Comparison of ENCODE assay signal across 9 mouse cellular contexts in genomic region chr10:27652694-27653335, GRCm38 (mm10). TPM values are rescaled to one million over a fixed set of nuclear protein-coding genes. Genes with fewer than 3 reads are reported as not detected.
A peak's percentile ranks its signal among the peaks of the same experiment; 100 is the strongest.
DNase-seq lines count a peak whose midpoint lies in the region; ATAC-seq lines count a peak whose summit lies in the region.
"Had no signal": no experiment of that assay in that cellular context is flagged by ENCODE, and none has a peak within 500 bp of the region (broad histone marks: within the 10 kb centered on the region; RNA-seq: fewer than 3 reads in every experiment).

No protein-coding gene starts in this region.

- ATAC-seq in kidney, embryonic 15.5 days (replicated peaks; ENCODE audit: low FRiP score), result peak; percentile 95
- ATAC-seq in embryonic facial prominence, embryonic 14.5 days (ENCODE audit: low read depth), result peak; percentile 85
- ATAC-seq in intestine, embryonic 16.5 days, result peak; percentile 68; the same call in 1 of the 2 replicates
- no peak for ATAC-seq in megakaryocyte, adult 5-6 weeks (ENCODE audit: poor library complexity, severe bottlenecking)

- H3K27me3 ChIP-seq in kidney, embryonic 15.5 days, result no peaks in the 10 kb centered on the region
- no peaks in the 10 kb centered on the region for H3K27me3 ChIP-seq in embryonic facial prominence, embryonic 14.5 days (replicated peaks; ENCODE audit: control insufficient read depth, insufficient read depth, low read length)
- no peaks in the 10 kb centered on the region for H3K27me3 ChIP-seq in intestine, embryonic 16.5 days (replicated peaks; ENCODE audit: control insufficient read depth, insufficient read depth, low read length)

- no peaks in the 10 kb centered on the region for H3K9me3 ChIP-seq in kidney, embryonic 15.5 days (replicated peaks)
- H3K9me3 ChIP-seq in embryonic facial prominence, embryonic 14.5 days (ENCODE audit: control insufficient read depth, low read length), result no peaks in the 10 kb centered on the region
- H3K9me3 ChIP-seq in intestine, embryonic 16.5 days (ENCODE audit: control insufficient read depth, low read length), result no peaks in the 10 kb centered on the region

- no peak overlapping the region for H3K4me2 ChIP-seq in kidney, embryonic 15.5 days
- peak overlapping the region; percentile 5; the same call in 1 of the 2 replicates for H3K4me2 ChIP-seq in embryonic facial prominence, embryonic 14.5 days (ENCODE audit: low read depth, low read length)
- H3K4me2 ChIP-seq in intestine, embryonic 16.5 days (ENCODE audit: low read depth, low read length), result no peak overlapping the region

- 52% methylated on average over 8 of the region's 8 CpGs for WGBS in kidney, embryonic 15.5 days
- 28% methylated on average over 8 of the region's 8 CpGs for WGBS in embryonic facial prominence, embryonic 14.5 days
- WGBS in intestine, embryonic 16.5 days, result 62% methylated on average over 8 of the region's 8 CpGs

- H3K4me1 ChIP-seq in kidney, embryonic 15.5 days, result 0 out of 2 replicates have a peak, but pooled peaks cover 3% of the 10 kb centered on the region
- no peaks in the 10 kb centered on the region for H3K4me1 ChIP-seq in embryonic facial prominence, embryonic 14.5 days (ENCODE audit: control insufficient read depth, insufficient read depth, low read length)
- 0 out of 2 replicates have a peak, but pooled peaks cover 3% of the 10 kb centered on the region for H3K4me1 ChIP-seq in intestine, embryonic 16.5 days (ENCODE audit: control insufficient read depth, insufficient read depth, low read length)

- no peak overlapping the region for H3K27ac ChIP-seq in kidney, embryonic 15.5 days
- no peak overlapping the region for H3K27ac ChIP-seq in embryonic facial prominence, embryonic 14.5 days (replicated peaks; ENCODE audit: low read depth, low read length)
- no peak overlapping the region for H3K27ac ChIP-seq in intestine, embryonic 16.5 days (ENCODE audit: low read length)

- no peak for DNase-seq in kidney, adult 18-20 months
- DNase-seq in ZHBTc4 (ENCODE audit: low read depth, low spot score), result peak; percentile 13
- DNase-seq in embryonic facial prominence, embryonic 14.5 days (ENCODE audit: low spot score), result peak; percentile 77
- no peak for DNase-seq in left cerebral cortex, adult 9 months (ENCODE audit: low spot score in 2 of 2)
- DNase-seq in thymus, postnatal 14 days, result no peak

- no peak overlapping the region for H3K9ac ChIP-seq in kidney, embryonic 15.5 days
- H3K9ac ChIP-seq in embryonic facial prominence, embryonic 14.5 days (ENCODE audit: low read depth, low read length), result no peak overlapping the region
- H3K9ac ChIP-seq in intestine, embryonic 16.5 days (ENCODE audit: low read depth, low read length), result no peak overlapping the region

- H3K36me3 ChIP-seq in kidney, embryonic 15.5 days, result no peaks in the 10 kb centered on the region
- no peaks in the 10 kb centered on the region for H3K36me3 ChIP-seq in embryonic facial prominence, embryonic 14.5 days (ENCODE audit: control insufficient read depth, insufficient read depth, low read length)
- no peaks in the 10 kb centered on the region for H3K36me3 ChIP-seq in intestine, embryonic 16.5 days (ENCODE audit: control insufficient read depth, insufficient read depth, low read length)

- no peak overlapping the region for H3K4me3 ChIP-seq in kidney, embryonic 15.5 days (replicated peaks)
- no peak overlapping the region for H3K4me3 ChIP-seq in embryonic facial prominence, embryonic 14.5 days (ENCODE audit: low read depth, low read length)
- H3K4me3 ChIP-seq in intestine, embryonic 16.5 days (ENCODE audit: low read length), result no peak overlapping the region
- H3K4me3 ChIP-seq: erythroblast, embryonic 14.5 days had no signal

RNA-seq across cellular contexts. Expression of gene Lama2, which starts 33.3 kb away (rescaled TPM):
- 10.7 and 14.0 TPM in 2 replicates for polyA plus RNA-seq in kidney, embryonic 15.5 days (2015; fragmentation: Nextera tagmentation; extraction: Ambion mirVana)
- polyA plus RNA-seq in embryonic facial prominence, embryonic 14.5 days (2014; fragmentation: Nextera tagmentation; extraction: Ambion mirVana), result 32.0 and 34.2 TPM in 2 replicates
- 4.7 and 6.1 TPM in 2 replicates for polyA plus RNA-seq in intestine, embryonic 16.5 days (2015; fragmentation: Nextera tagmentation; extraction: Ambion mirVana)
- total RNA-seq in megakaryocyte, adult 5-6 weeks (2015), result 0.20 TPM in 1 of 2 replicates, not detected in the other
- total RNA-seq in megakaryocyte, adult 5-6 weeks (2017), result not detected in 2 replicates
- polyA plus RNA-seq: erythroblast, embryonic 14.5 days had no signal

Comparison
In these comparisons a context has a peak if more than half of its experiments do, and no peak if none do; other contexts are left out.
1. DNase-seq: peak in ZHBTc4 (single experiment) and embryonic facial prominence, embryonic 14.5 days (single experiment); none in kidney, adult 18-20 months (single experiment), left cerebral cortex, adult 9 months (0 of 2) and thymus, postnatal 14 days (single experiment).